Mouse (Mus musculus): ENCODE results near the gene Gm11758. TPM values are rescaled to one million over a fixed set of nuclear protein-coding genes. Genes with fewer than 3 reads are reported as not detected.
"Not testable (repeated sequence)": the region's sequence is repeated elsewhere in the genome, so short reads cannot be mapped to it uniquely, and the experiment has no call there.

The Gm11758 gene
- not detected in 2 replicates for total RNA-seq (2014; rRNA removed)
- polyA plus RNA-seq (2012; rRNA removed) = not detected in 2 replicates

DNA sequence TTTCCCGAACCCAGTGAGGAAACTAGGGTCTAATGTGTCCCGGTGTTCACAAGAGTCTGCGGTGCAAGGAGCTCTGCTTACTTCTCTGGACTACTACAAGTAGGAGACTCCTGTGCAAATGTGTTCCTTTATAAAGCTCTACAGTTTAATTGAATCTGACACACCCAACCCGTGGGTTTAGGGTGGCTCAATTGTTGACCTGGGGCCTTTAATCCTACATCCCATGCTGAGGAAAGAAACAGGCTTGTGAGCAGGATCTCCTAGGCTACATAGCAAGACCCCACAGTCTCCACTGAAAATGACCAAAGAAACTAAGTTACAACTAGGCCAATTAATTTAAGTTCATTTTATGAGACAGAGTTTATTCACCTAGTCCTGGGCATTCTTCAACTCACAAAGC is at the start of gene Gm11758:
Gm11758 (minus strand) TSS at position 101 of the 400 bp plus-strand sequence.
- H3K36me3 ChIP-seq (ENCODE audit: control insufficient read depth, insufficient read depth, low read length); H3K79me2 ChIP-seq (ENCODE audit: control insufficient read depth, insufficient read depth, low read length); H3K27me3 ChIP-seq (ENCODE audit: control insufficient read depth, insufficient read depth, low read length); H3K27ac ChIP-seq (replicated peaks; ENCODE audit: insufficient read depth, low read depth, low read length); H3K4me1 ChIP-seq (ENCODE audit: control insufficient read depth, insufficient read depth, low read length); H3K4me3 ChIP-seq (ENCODE audit: insufficient read depth, low read depth, low read length); H3K9ac ChIP-seq (ENCODE audit: low read depth, low read length); DNase-seq (ENCODE audit: extremely low read depth, low read depth, low spot score): not testable (repeated sequence)
- no CpG with 5 or more reads among the region's 4 CpGs for WGBS

DNA sequence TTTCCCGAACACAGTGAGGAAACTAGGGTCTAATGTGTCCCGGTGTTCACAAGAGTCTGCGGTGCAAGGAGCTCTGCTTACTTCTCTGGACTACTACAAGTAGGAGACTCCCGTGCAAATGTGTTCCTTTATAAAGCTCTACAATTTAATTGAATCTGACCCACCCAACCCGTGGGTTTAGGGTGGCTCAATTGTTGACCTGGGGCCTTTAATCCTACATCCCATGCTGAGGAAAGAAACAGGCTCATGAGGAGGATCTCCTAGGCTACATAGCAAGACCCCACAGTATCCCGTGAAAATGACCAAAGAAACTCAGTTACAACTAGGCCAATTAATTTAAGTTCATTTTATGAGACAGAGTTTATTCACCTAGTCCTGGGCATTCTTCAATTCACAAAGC is 44.6 kb upstream of the Gm11758 start, which contains the start of gene Gm11756:
Gm11756 (minus strand) TSS at position 101 of the 400 bp plus-strand sequence.
- H3K27ac ChIP-seq (replicated peaks; ENCODE audit: insufficient read depth, low read depth, low read length); H3K9ac ChIP-seq (ENCODE audit: low read depth, low read length); H3K4me1 ChIP-seq (ENCODE audit: control insufficient read depth, insufficient read depth, low read length); H3K79me2 ChIP-seq (ENCODE audit: control insufficient read depth, insufficient read depth, low read length); DNase-seq (ENCODE audit: extremely low read depth, low read depth, low spot score); H3K36me3 ChIP-seq (ENCODE audit: control insufficient read depth, insufficient read depth, low read length); H3K27me3 ChIP-seq (ENCODE audit: control insufficient read depth, insufficient read depth, low read length); H3K4me3 ChIP-seq (ENCODE audit: insufficient read depth, low read depth, low read length): not testable (repeated sequence)
- whole genome bisulfite sequencing = 78% methylated on average over 6 of the region's 6 CpGs

DNA sequence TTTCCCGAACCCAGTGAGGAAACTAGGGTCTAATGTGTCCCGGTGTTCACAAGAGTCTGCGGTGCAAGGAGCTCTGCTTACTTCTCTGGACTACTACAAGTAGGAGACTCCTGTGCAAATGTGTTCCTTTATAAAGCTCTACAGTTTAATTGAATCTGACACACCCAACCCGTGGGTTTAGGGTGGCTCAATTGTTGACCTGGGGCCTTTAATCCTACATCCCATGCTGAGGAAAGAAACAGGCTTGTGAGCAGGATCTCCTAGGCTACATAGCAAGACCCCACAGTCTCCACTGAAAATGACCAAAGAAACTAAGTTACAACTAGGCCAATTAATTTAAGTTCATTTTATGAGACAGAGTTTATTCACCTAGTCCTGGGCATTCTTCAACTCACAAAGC is 29.8 kb upstream of the Gm11758 start, which contains the start of gene Gm13871:
Gm13871 (minus strand) TSS at position 101 of the 400 bp plus-strand sequence.
- not testable (repeated sequence) for H3K9ac ChIP-seq (ENCODE audit: low read depth, low read length); H3K79me2 ChIP-seq (ENCODE audit: control insufficient read depth, insufficient read depth, low read length); H3K4me3 ChIP-seq (ENCODE audit: insufficient read depth, low read depth, low read length); H3K4me1 ChIP-seq (ENCODE audit: control insufficient read depth, insufficient read depth, low read length); DNase-seq (ENCODE audit: extremely low read depth, low read depth, low spot score); H3K27ac ChIP-seq (replicated peaks; ENCODE audit: insufficient read depth, low read depth, low read length); H3K27me3 ChIP-seq (ENCODE audit: control insufficient read depth, insufficient read depth, low read length); H3K36me3 ChIP-seq (ENCODE audit: control insufficient read depth, insufficient read depth, low read length)
- no CpG with 5 or more reads among the region's 4 CpGs for WGBS

DNA sequence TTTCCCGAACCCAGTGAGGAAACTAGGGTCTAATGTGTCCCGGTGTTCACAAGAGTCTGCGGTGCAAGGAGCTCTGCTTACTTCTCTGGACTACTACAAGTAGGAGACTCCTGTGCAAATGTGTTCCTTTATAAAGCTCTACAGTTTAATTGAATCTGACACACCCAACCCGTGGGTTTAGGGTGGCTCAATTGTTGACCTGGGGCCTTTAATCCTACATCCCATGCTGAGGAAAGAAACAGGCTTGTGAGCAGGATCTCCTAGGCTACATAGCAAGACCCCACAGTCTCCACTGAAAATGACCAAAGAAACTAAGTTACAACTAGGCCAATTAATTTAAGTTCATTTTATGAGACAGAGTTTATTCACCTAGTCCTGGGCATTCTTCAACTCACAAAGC is 14.9 kb upstream of the Gm11758 start, which contains the start of gene Gm11757:
Gm11757 (minus strand) TSS at position 101 of the 400 bp plus-strand sequence.
- H3K9ac ChIP-seq (ENCODE audit: low read depth, low read length); H3K4me3 ChIP-seq (ENCODE audit: insufficient read depth, low read depth, low read length); H3K27ac ChIP-seq (replicated peaks; ENCODE audit: insufficient read depth, low read depth, low read length); H3K79me2 ChIP-seq (ENCODE audit: control insufficient read depth, insufficient read depth, low read length); DNase-seq (ENCODE audit: extremely low read depth, low read depth, low spot score); H3K27me3 ChIP-seq (ENCODE audit: control insufficient read depth, insufficient read depth, low read length); H3K36me3 ChIP-seq (ENCODE audit: control insufficient read depth, insufficient read depth, low read length); H3K4me1 ChIP-seq (ENCODE audit: control insufficient read depth, insufficient read depth, low read length): not testable (repeated sequence)
- WGBS = no CpG with 5 or more reads among the region's 4 CpGs

DNA sequence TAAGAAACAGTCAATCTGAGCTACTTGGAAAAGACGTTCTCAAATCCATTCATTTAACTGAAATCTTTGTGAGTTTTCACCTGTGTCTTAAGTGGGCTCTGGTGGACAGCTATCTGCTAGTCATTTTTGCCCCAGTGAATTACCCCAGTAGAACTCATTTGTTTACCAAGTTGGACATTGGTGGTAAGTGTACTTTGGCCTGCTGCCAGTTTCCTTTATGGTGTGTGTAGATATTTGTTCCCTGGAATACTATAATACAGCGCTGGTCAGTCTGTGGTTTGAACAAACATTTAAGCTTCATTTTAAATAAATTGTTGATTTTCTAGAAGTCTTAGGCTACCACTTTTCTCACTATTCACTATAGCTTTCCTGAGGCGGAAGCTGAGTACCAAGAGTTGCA is 49.5 kb downstream of the Gm11758 start:
- Histone ChIP-seq H3K27ac (replicated peaks; ENCODE audit: insufficient read depth, low read depth, low read length) (no peak overlapping the region), H3K27me3 (ENCODE audit: control insufficient read depth, insufficient read depth, low read length) (no peaks in the 10 kb centered on the region), H3K4me1 (ENCODE audit: control insufficient read depth, insufficient read depth, low read length) (no peaks in the 10 kb centered on the region), H3K36me3 (ENCODE audit: control insufficient read depth, insufficient read depth, low read length) (no peaks in the 10 kb centered on the region), H3K9ac (ENCODE audit: low read depth, low read length) (no peak overlapping the region), H3K4me3 (ENCODE audit: insufficient read depth, low read depth, low read length) (no peak overlapping the region), H3K79me2 (ENCODE audit: control insufficient read depth, insufficient read depth, low read length) (no peaks in the 10 kb centered on the region)
- DNase-seq (ENCODE audit: extremely low read depth, low read depth, low spot score) = peak; percentile 3
- 60% methylated on average over 3 of the region's 3 CpGs for WGBS
- TF ChIP-seq CTCF (IDR thresholded peaks at IDR 0.05; ENCODE audit: low read depth, low read length) (no peak), POLR2A (IDR thresholded peaks at IDR 0.05; ENCODE audit: extremely low read depth, insufficient read depth, low read length) (no peak)

Other genes with a start within 250 kb of the Gm11758 start
- not detected in 2 replicates for gene Gm11236, start 238.1 kb downstream of the Gm11758 start, total RNA-seq (2014; rRNA removed)
- not detected in 2 replicates for gene Gm11236, start 238.1 kb downstream of the Gm11758 start, polyA plus RNA-seq (2012; rRNA removed)
- not detected in 2 replicates for gene Gm11239, start 207.9 kb downstream of the Gm11758 start, total RNA-seq (2014; rRNA removed)
- gene Gm11239, start 207.9 kb downstream of the Gm11758 start, polyA plus RNA-seq (2012; rRNA removed) = not detected in 2 replicates
- gene Gm428, start 192.8 kb downstream of the Gm11758 start, total RNA-seq (2014; rRNA removed) = not detected in 2 replicates
- not detected in 2 replicates for gene Gm428, start 192.8 kb downstream of the Gm11758 start, polyA plus RNA-seq (2012; rRNA removed)
- under 0.01 and 0.07 TPM in 2 replicates for gene Rasef, start 85.3 kb downstream of the Gm11758 start, total RNA-seq (2014; rRNA removed)
- gene Rasef, start 85.3 kb downstream of the Gm11758 start, polyA plus RNA-seq (2012; rRNA removed) = 0.04 TPM in 1 of 2 replicates, not detected in the other
- gene Gm11757, start 14.8 kb upstream of the Gm11758 start, total RNA-seq (2014; rRNA removed) = not detected in 2 replicates
- gene Gm11757, start 14.8 kb upstream of the Gm11758 start, polyA plus RNA-seq (2012; rRNA removed) = not detected in 2 replicates
- gene Gm13871, start 29.7 kb upstream of the Gm11758 start, total RNA-seq (2014; rRNA removed) = not detected in 2 replicates
- gene Gm13871, start 29.7 kb upstream of the Gm11758 start, polyA plus RNA-seq (2012; rRNA removed) = not detected in 2 replicates
- not detected in 2 replicates for gene Gm11756, start 44.5 kb upstream of the Gm11758 start, total RNA-seq (2014; rRNA removed)
- gene Gm11756, start 44.5 kb upstream of the Gm11758 start, polyA plus RNA-seq (2012; rRNA removed) = not detected in 2 replicates
- not detected in 2 replicates for gene 2310002L09Rik, start 74.6 kb upstream of the Gm11758 start, total RNA-seq (2014; rRNA removed)
- not detected in 2 replicates for gene 2310002L09Rik, start 74.6 kb upstream of the Gm11758 start, polyA plus RNA-seq (2012; rRNA removed)
- gene Frmd3, start 137.2 kb upstream of the Gm11758 start, total RNA-seq (2014; rRNA removed) = not detected in 2 replicates
- not detected in 2 replicates for gene Frmd3, start 137.2 kb upstream of the Gm11758 start, polyA plus RNA-seq (2012; rRNA removed)

All from liver, adult 2 months (tissue).